Mouse (Mus musculus): ENCODE measurements around the gene Ifna16.

Ifna16 gene

DNA sequence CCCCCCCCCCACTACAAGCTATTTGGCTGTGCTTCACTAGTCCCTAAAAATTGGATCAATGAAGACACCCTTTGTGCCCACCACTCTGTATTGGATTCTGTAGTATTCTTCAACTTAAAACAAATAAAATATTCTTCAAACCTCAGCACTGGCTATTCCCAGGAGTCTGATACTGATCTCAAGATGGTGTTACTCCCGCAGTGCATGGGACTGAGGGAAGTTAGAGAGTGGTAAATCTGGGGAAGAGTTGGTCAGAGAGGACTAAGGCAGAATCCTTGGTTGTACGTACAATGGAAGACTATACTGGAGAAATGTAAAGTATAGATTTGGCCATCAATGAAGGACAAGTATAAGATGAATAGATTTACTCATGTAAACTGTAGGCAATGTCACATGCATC lies 34.2 kb downstream of the Ifna16 start:
- DNase-seq (ENCODE audit: low read depth, low spot score): peak; percentile 10

- DNase-seq (ENCODE audit: low read depth, low spot score): peak; percentile 99
These were observed 35.5 kb downstream of the Ifna16 start for GRCm38 (mm10) chr4:88641077-88641831.

GRCm38 (mm10) chr4:88640704-88641076 lies 36.0 kb downstream of the Ifna16 start:
- no peak for DNase-seq (ENCODE audit: low read depth, low spot score)

- DNase-seq (ENCODE audit: low read depth, low spot score): no peak
These were observed 42.4 kb downstream of the Ifna16 start, which contains the start of gene C87499 for GRCm38 (mm10) chr4:88634311-88634710. C87499 (minus strand) TSS chr4:88634411.
